Mouse (Mus musculus): ENCODE data around the gene Rpl37a.

Gene Rpl37a

DNA sequence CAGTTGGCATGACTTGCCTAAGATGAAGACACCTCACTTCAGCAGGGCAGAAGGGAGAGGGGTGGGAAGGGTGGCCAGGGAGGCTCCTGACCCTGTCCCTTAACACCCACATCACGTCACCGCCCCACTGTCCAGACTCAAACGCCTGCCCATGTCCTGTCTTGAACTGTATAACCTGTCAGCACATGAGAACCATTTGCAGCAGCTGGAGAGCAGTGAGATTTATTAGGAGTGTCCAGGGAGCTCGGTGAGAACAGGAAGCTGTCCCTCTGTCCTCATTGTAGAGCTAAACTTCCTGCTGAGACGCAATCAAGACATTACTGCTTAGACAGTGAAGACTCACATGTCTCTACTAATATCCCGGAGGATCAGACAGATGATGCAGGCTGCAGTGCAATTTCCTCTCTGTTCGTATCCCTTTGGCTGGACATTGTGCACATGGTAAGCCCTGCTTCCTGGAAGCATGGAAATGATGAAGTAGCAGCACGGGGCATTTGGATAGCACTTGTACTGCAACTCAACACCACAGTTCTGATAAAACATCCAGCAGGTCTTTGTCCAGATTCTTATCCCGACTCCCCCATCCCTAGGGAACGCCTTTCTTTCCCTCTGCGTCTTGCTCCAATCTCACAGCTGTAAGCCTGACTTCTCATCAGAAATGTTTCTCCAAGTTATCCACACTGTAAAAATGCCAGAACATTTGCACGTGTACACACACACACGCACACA is 25.5 kb downstream of the Rpl37a start:
- no peak for DNase-seq (ENCODE audit: low read depth, low spot score)

DNA sequence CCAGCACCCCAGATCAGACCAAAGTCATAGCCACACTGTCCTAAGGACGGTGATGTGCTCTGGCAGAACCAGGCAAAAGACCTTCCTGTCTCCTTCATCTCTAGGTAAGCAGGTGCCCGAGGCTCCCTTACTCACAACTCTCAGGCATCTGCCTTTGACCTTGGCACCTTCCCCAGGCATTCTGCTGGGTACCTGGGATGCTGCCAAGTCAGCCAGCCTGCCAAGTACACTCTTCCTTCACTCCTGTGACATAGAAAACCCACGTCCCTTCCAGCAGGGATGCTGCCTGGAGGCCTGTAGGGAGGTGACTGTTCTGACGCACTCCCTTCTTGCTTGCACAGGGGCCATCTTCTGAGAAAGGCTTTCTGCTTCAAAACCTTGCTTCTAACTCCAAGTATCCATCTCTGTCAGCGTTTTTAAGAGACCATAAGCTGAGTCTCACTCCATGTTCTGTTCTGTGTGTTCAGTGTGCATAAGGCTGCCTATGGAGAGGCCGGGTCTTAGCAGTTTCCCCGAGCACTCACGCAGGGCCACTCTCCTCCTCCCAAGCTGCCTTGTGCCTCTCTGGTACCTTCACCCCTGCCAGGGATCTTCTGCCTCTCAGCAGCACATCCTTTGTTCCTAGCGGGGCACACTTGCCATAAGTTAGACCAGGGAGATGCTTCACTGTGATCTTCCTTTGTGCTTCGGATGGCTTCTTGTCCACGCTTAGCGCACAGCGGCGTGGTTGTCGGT is 28.0 kb downstream of the Rpl37a start:
- DNase-seq (ENCODE audit: low read depth, low spot score), result no peak

- DNase-seq (ENCODE audit: low read depth, low spot score), result no peak
These were observed 28.6 kb downstream of the Rpl37a start for GRCm38 (mm10) chr1:72739681-72740063.

DNA sequence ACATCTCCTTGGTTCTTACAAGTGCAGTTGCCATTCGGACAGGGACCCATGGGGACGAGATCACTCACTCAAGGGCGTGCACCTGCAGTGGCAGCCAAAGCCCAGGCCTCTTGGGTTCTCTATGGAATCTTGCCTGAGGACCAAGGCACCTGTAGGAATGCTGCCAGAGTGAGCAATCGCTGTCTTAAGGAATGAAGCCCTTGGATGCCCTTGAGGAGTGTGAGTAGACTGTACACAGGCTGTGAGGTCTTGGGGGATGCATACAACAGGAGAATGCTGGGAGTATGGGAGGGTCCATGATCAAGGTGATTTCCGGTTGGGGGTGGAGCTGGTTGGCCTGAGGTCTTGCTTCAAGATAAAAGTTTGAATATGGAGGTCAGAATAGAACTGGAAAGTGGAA is 30.3 kb downstream of the Rpl37a start:
- DNase-seq (ENCODE audit: low read depth, low spot score), result no peak

DNA sequence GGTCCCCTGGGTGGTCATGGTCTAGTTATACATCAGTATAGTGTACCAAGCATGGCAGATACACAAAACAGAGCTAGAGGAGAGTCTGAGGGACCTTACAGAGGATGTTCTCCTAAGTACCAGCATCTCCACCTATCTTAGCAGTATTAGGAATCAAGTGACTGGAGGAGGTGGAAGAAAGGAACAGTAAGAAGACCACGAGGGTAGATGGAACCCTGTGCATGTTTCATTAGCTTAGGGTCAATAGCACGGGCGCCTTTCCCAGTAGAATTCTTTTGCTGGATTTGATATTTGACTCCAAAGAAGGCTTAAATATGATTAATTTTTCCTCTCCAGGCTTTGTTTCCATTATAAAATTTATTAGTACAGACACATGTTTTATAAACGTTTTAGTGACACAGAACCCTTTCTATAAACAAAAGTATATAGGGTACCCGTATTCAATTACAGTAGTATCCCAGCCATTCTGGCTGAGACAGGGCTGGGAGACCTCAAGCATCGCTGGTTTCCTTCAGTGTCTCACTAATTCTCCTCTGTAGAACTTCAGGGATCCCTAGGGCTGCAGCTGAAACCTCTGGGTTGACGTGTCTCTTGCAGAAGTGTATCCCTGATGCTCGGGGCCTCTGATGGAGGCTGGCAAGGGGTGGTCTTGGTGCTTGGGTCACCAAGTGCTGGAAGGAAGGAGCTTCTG is 33.9 kb downstream of the Rpl37a start:
- no peak for DNase-seq (ENCODE audit: low read depth, low spot score)

DNA sequence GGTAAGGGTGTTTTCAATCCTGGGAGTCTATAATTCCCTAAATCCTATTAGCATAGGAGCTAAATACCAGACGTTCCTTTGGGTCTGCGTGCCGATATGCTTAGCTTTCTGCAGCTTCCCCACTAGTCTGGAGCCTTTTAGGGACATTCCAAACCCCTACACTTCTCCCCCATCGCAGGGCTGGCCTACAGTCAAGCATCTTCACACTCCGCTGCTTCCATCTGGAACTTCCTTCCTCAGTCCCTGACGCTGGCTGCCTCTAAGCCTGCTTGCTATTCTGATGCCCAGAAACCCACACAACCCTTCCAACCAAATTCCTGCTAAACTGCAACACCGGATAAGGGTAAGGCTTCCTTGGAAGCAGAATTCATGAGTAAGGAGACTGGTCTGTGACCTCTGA is 35.3 kb downstream of the Rpl37a start:
- no peak for DNase-seq (ENCODE audit: low read depth, low spot score)

DNA sequence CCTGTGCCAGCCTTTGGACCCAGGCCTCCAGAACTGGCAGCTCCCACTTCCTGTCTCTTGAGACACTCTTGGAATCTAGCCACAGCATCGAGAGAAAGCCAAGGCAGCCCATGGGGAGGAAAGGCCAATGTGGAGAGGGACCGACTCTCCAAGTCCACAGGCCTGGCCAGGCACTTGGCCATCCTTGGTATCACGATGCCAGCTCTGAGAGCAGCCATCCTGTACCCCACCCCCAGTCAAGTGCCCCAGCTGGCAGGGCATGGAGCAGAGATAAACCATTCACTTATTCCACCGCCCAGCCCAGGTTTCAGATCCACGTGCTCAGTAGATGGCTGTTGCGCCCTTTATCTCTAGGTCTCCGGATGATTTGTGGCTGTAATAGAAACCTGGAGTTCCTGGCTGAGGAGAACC is 40.3 kb downstream of the Rpl37a start:
- no peak for DNase-seq (ENCODE audit: low read depth, low spot score)

- DNase-seq (ENCODE audit: low read depth, low spot score), result no peak
These were observed 42.1 kb downstream of the Rpl37a start for GRCm38 (mm10) chr1:72753211-72753610.

- DNase-seq (ENCODE audit: low read depth, low spot score), result no peak
These were observed 44.1 kb downstream of the Rpl37a start for GRCm38 (mm10) chr1:72755227-72755626.

DNA sequence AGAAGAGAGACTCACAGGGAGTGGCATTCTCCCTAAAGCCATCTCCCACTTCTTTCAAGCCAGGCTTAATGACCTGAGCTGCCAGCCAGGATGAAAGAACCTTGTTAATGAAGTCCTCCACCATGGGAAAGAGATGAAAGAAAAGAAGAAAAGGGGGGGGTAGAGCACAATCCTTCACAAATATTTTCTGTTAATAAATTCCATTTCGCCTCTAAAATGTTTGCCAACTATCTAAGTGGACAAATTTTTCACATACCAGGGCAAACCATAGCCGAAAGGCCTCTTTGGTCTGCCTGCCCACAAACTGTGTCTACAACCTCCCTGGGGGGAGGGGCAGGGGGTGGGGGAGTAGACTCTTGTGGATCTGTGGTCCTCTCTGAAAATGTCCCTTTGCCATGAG is 44.7 kb downstream of the Rpl37a start:
- no peak for DNase-seq (ENCODE audit: low read depth, low spot score)

DNA sequence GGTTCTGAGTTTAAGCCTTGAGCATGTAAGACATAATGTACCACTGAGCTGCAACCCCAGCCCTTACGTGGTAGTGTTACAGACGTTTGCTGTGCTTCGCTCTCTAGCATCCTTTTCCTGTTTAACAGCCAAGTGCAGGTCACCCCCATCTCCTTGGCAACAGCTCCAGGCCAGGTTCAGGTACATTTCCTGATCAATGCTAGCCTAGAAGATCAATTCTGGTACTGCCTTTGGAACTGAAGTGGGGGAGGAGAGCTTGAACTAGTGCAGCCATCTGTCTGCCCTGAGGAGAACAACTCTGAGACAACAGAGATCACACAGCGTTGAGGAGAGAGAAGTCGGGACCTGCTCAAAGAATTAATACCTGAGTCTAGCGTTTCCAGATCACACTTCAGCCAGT is 48.7 kb downstream of the Rpl37a start:
- DNase-seq (ENCODE audit: low read depth, low spot score), result no peak
